Mouse (Mus musculus) cerebellum, postnatal 14 days (tissue): ENCODE measurements around the gene Zcchc13.
"Not testable (repeated sequence)": the region's sequence is repeated elsewhere in the genome, so short reads cannot be mapped to it uniquely, and the experiment has no call there.

Experiments used
- DNase-seq, 2 experiments: peaks; one replicate each; pipeline ENCODE4 v3.0.0; 2021; ENCODE audit warnings: mixed read lengths in 2 of 2

The Zcchc13 gene

GRCm38 (mm10) chrX:103644301-103644700 lies 13.9 kb downstream of the Zcchc13 start:
- DNase-seq = no peak

- no peak for DNase-seq
These were observed 21.7 kb downstream of the Zcchc13 start for GRCm38 (mm10) chrX:103652048-103652447.

GRCm38 (mm10) chrX:103653021-103653420 lies 22.6 kb downstream of the Zcchc13 start:
- no peak for DNase-seq

GRCm38 (mm10) chrX:103658985-103659384 lies 28.6 kb downstream of the Zcchc13 start:
- DNase-seq = no peak

GRCm38 (mm10) chrX:103664445-103664844 lies 34.1 kb downstream of the Zcchc13 start:
- DNase-seq = not testable (repeated sequence)

- no peak for DNase-seq
These were observed 39.9 kb downstream of the Zcchc13 start for GRCm38 (mm10) chrX:103670245-103670644.

GRCm38 (mm10) chrX:103673761-103674160 lies 43.4 kb downstream of the Zcchc13 start:
- DNase-seq = no peak

- no peak for DNase-seq
These were observed 44.3 kb downstream of the Zcchc13 start for GRCm38 (mm10) chrX:103674674-103675073.
